ENCODE assay signal across 16 mouse cellular contexts in genomic region chr11:71434241-71434640, GRCm38 (mm10).
"Had no signal": no experiment of that assay in that cellular context is flagged by ENCODE, and none has a peak within 500 bp of the region (broad histone marks: within the 10 kb centered on the region; RNA-seq: fewer than 3 reads in every experiment).

No protein-coding gene starts in this region.

- H3K36me3 ChIP-seq: limb, embryonic 15.5 days; liver, embryonic 12.5 days; midbrain, embryonic 12.5 days; neural tube, embryonic 13.5 days; stomach, embryonic 15.5 days had no signal

- H3K4me1 ChIP-seq: limb, embryonic 15.5 days; liver, embryonic 12.5 days; stomach, embryonic 15.5 days had no signal

- H3K9me3 ChIP-seq: limb, embryonic 15.5 days; midbrain, embryonic 12.5 days; stomach, embryonic 15.5 days had no signal

- H3K27ac ChIP-seq: kidney, postnatal 0 days; limb, embryonic 15.5 days; liver, embryonic 12.5 days; midbrain, embryonic 12.5 days; neural tube, embryonic 13.5 days; stomach, embryonic 15.5 days had no signal

- ATAC-seq: liver, embryonic 12.5 days had no signal

- H3K4me2 ChIP-seq: limb, embryonic 15.5 days; liver, embryonic 12.5 days; lung, embryonic 14.5 days; midbrain, embryonic 12.5 days; neural tube, embryonic 13.5 days; stomach, embryonic 15.5 days had no signal

- H3K4me3 ChIP-seq: limb, embryonic 15.5 days; liver, embryonic 12.5 days; midbrain, embryonic 12.5 days; neural tube, embryonic 13.5 days; stomach, embryonic 15.5 days had no signal

- H3K9ac ChIP-seq: limb, embryonic 15.5 days; liver, embryonic 12.5 days; lung, embryonic 14.5 days; midbrain, embryonic 12.5 days; neural tube, embryonic 13.5 days; stomach, embryonic 15.5 days had no signal

- DNase-seq: kidney, adult 11 months; kidney, adult 9 months; kidney, postnatal 36 days; lung, embryonic 14.5 days; lung, postnatal 10 days; lung, postnatal 4 days; right cerebral cortex, postnatal 4 days; spleen, adult 18-20 months; thymus, adult 2 months; thymus, postnatal 25 days had no signal

- H3K27me3 ChIP-seq: midbrain, embryonic 12.5 days; neural tube, embryonic 13.5 days; stomach, embryonic 15.5 days had no signal
